11 mouse cellular contexts compared by ENCODE assay signal in genomic region chr12:113152991-113153525, GRCm38 (mm10). TPM values are rescaled to one million over a fixed set of nuclear protein-coding genes. Genes with fewer than 3 reads are reported as not detected.
DNase-seq lines count a peak whose midpoint lies in the region; ATAC-seq and TF ChIP-seq lines count a peak whose summit lies in the region.
"Had no signal": no experiment of that assay in that cellular context is flagged by ENCODE, and none has a peak within 500 bp of the region (broad histone marks: within the 10 kb centered on the region; RNA-seq: fewer than 3 reads in every experiment).

No protein-coding gene starts in this region.

- H3K9ac ChIP-seq in kidney, embryonic 16.5 days (replicated peaks; ENCODE audit: low read length): no peak overlapping the region
- no peak overlapping the region for H3K9ac ChIP-seq in liver, embryonic 12.5 days
- H3K9ac ChIP-seq: neural tube, embryonic 12.5 days had no signal

- peak overlapping the region; percentile 95; the same call in 1 of the 2 replicates for H3K4me2 ChIP-seq in kidney, embryonic 16.5 days (replicated peaks; ENCODE audit: low read depth, low read length)
- peak overlapping the region; percentile 89 for H3K4me2 ChIP-seq in liver, embryonic 12.5 days

- no peaks in the 10 kb centered on the region for H3K36me3 ChIP-seq in kidney, embryonic 16.5 days (ENCODE audit: insufficient read depth, low read length)
- peaks cover 24% of the 10 kb centered on the region for H3K36me3 ChIP-seq in E14TG2a.4 (ENCODE audit: insufficient read depth, low read length)
- peaks cover 7% of the 10 kb centered on the region for H3K36me3 ChIP-seq in liver, embryonic 12.5 days
- H3K36me3 ChIP-seq: neural tube, embryonic 12.5 days had no signal

- no peaks in the 10 kb centered on the region; the same call in 1 of the 2 replicates for H3K27me3 ChIP-seq in kidney, embryonic 16.5 days (ENCODE audit: insufficient read depth, low read length)
- H3K27me3 ChIP-seq in E14TG2a.4 (ENCODE audit: insufficient read depth, low read length): peaks cover 39% of the 10 kb centered on the region
- H3K27me3 ChIP-seq in liver, embryonic 12.5 days (replicated peaks): peaks cover 54% of the 10 kb centered on the region

- H3K4me3 ChIP-seq in kidney, embryonic 16.5 days (ENCODE audit: low read length): no peak overlapping the region
- peak overlapping the region; percentile 82 for H3K4me3 ChIP-seq in E14TG2a.4 (replicated peaks; ENCODE audit: low read length)
- H3K4me3 ChIP-seq in brown adipose tissue, adult 24 weeks (ENCODE audit: insufficient read depth, low read depth, low read length): peak overlapping the region; percentile 77
- H3K4me3 ChIP-seq in liver, embryonic 12.5 days: peak overlapping the region; percentile 59; the same call in 1 of the 2 replicates

- no peak for ATAC-seq in kidney, embryonic 16.5 days (ENCODE audit: low FRiP score, low TSS enrichment)
- ATAC-seq in liver, embryonic 12.5 days: no peak
- ATAC-seq: inflammation-experienced regulatory T-cells, adult 6 months had no signal

- peaks cover 44% of the 10 kb centered on the region for H3K4me1 ChIP-seq in kidney, embryonic 16.5 days (ENCODE audit: insufficient read depth, low read length)
- H3K4me1 ChIP-seq in E14TG2a.4 (replicated peaks; ENCODE audit: low read depth, low read length): peaks cover 91% of the 10 kb centered on the region
- H3K4me1 ChIP-seq in brown adipose tissue, adult 24 weeks (ENCODE audit: control insufficient read depth, insufficient read depth, insufficient read length, low read length): peaks cover 9% of the 10 kb centered on the region; the same call in 1 of the 2 replicates
- H3K4me1 ChIP-seq in liver, embryonic 12.5 days: peaks cover 72% of the 10 kb centered on the region

- no peaks in the 10 kb centered on the region for H3K9me3 ChIP-seq in kidney, embryonic 16.5 days (ENCODE audit: low read length)
- no peaks in the 10 kb centered on the region for H3K9me3 ChIP-seq in E14TG2a.4 (ENCODE audit: low read length)
- H3K9me3 ChIP-seq in liver, embryonic 12.5 days (replicated peaks): no peaks in the 10 kb centered on the region
- H3K9me3 ChIP-seq: neural tube, embryonic 12.5 days had no signal

- WGBS in kidney, embryonic 16.5 days: 79% methylated on average over 6 of the region's 6 CpGs
- 76% methylated on average over 6 of the region's 6 CpGs for WGBS in liver, embryonic 12.5 days (ENCODE audit: insufficient replicate concordance)

- TF ChIP-seq CTCF in E14TG2a.4 (conservative IDR thresholded peaks at IDR 0.05; ENCODE audit: low read length): no peak

- no peak overlapping the region for H3K27ac ChIP-seq in kidney, embryonic 16.5 days (ENCODE audit: low read length)
- H3K27ac ChIP-seq in brown adipose tissue, adult 24 weeks (replicated peaks; ENCODE audit: low read depth, low read length): peak overlapping the region; percentile 61; the same call in 1 of the 2 replicates
- no peak overlapping the region for H3K27ac ChIP-seq in liver, embryonic 12.5 days
- H3K27ac ChIP-seq: left cerebral cortex, adult 2 months; neural tube, embryonic 12.5 days had no signal

- DNase-seq in kidney, postnatal 4 days: no peak
- no peak for DNase-seq in right cerebral cortex, adult 18-20 months
- no peak for DNase-seq in retina, embryonic 14.5 days (ENCODE audit: low spot score)
- DNase-seq: cerebellum, adult 11 months had no signal

RNA-seq across cellular contexts. Expression of gene Tedc1, which starts 3.2 kb away (rescaled TPM):
- polyA plus RNA-seq in kidney, embryonic 16.5 days (2015; fragmentation: Nextera tagmentation; extraction: Ambion mirVana): 38.2 and 45.5 TPM in 2 replicates
- not detected in 2 replicates for polyA plus RNA-seq in brown adipose tissue, adult 24 weeks (2012; ENCODE audit: insufficient read depth, insufficient read length, missing spikeins)
- polyA plus RNA-seq in liver, embryonic 12.5 days (2016; fragmentation: Nextera tagmentation; extraction: Ambion mirVana): 18.3 and 18.5 TPM in 2 replicates

RNA-seq across cellular contexts. Expression of gene Crip1, which starts 6.9 kb away (rescaled TPM):
- 270 and 293 TPM in 2 replicates for polyA plus RNA-seq in kidney, embryonic 16.5 days (2015; fragmentation: Nextera tagmentation; extraction: Ambion mirVana)
- 117 and 127 TPM in 2 replicates for polyA plus RNA-seq in brown adipose tissue, adult 24 weeks (2012; ENCODE audit: insufficient read depth, insufficient read length, missing spikeins)
- 96.9 and 99.8 TPM in 2 replicates for polyA plus RNA-seq in liver, embryonic 12.5 days (2016; fragmentation: Nextera tagmentation; extraction: Ambion mirVana)

RNA-seq across cellular contexts. Expression of gene Crip2, which starts 13.0 kb away (rescaled TPM):
- polyA plus RNA-seq in kidney, embryonic 16.5 days (2015; fragmentation: Nextera tagmentation; extraction: Ambion mirVana): 244 and 263 TPM in 2 replicates
- 29.0 and 29.8 TPM in 2 replicates for polyA plus RNA-seq in brown adipose tissue, adult 24 weeks (2012; ENCODE audit: insufficient read depth, insufficient read length, missing spikeins)
- polyA plus RNA-seq in liver, embryonic 12.5 days (2016; fragmentation: Nextera tagmentation; extraction: Ambion mirVana): 52.1 and 53.5 TPM in 2 replicates

RNA-seq across cellular contexts. Expression of gene Tmem121, which starts 32.7 kb away (rescaled TPM):
- polyA plus RNA-seq in kidney, embryonic 16.5 days (2015; fragmentation: Nextera tagmentation; extraction: Ambion mirVana): 8.6 and 10.9 TPM in 2 replicates
- polyA plus RNA-seq in brown adipose tissue, adult 24 weeks (2012; ENCODE audit: insufficient read depth, insufficient read length, missing spikeins): not detected in 2 replicates
- polyA plus RNA-seq in liver, embryonic 12.5 days (2016; fragmentation: Nextera tagmentation; extraction: Ambion mirVana): 1.0 and 1.2 TPM in 2 replicates

RNA-seq across cellular contexts. Expression of gene Mta1, which starts 55.0 kb away (rescaled TPM):
- polyA plus RNA-seq in kidney, embryonic 16.5 days (2015; fragmentation: Nextera tagmentation; extraction: Ambion mirVana): 15.4 and 15.9 TPM in 2 replicates
- polyA plus RNA-seq in brown adipose tissue, adult 24 weeks (2012; ENCODE audit: insufficient read depth, insufficient read length, missing spikeins): 19.6 and 20.6 TPM in 2 replicates
- polyA plus RNA-seq in liver, embryonic 12.5 days (2016; fragmentation: Nextera tagmentation; extraction: Ambion mirVana): 7.2 and 7.7 TPM in 2 replicates

Comparison
In these comparisons a context has a peak if more than half of its experiments do, and no peak if none do; other contexts are left out.
1. RNA of gene Tedc1, which starts 3.2 kb away (polyA plus RNA-seq): 38.2 to 45.5 TPM in kidney, embryonic 16.5 days and 18.3 to 18.5 TPM in liver, embryonic 12.5 days; not detected in brown adipose tissue, adult 24 weeks; every median in the first group is over 10 times any median in the second.